Mouse (Mus musculus): ENCODE measurements around the gene Gm9745. TPM values are rescaled to one million over a fixed set of nuclear protein-coding genes. Genes with fewer than 3 reads are reported as not detected.
"Not testable (repeated sequence)": the region's sequence is repeated elsewhere in the genome, so short reads cannot be mapped to it uniquely, and the experiment has no call there.

Gene Gm9745
- total and polyA plus RNA-seq, 2 experiments from 2014 or later = not detected

GRCm38 (mm10) chr13:8933499-8933898 is 14.5 kb downstream of the Gm9745 start:
- Histone ChIP-seq H3K4me1 (ENCODE audit: insufficient read depth, low read length) (no peaks in the 10 kb centered on the region), H3K4me3 (ENCODE audit: low read depth, low read length) (no peak overlapping the region), H3K9me3 (ENCODE audit: low read length) (no peaks in the 10 kb centered on the region), H3K36me3 (ENCODE audit: insufficient read depth, low read length) (no peaks in the 10 kb centered on the region), H3K4me2 (ENCODE audit: low read depth, low read length, poor library complexity, severe bottlenecking) (no peak overlapping the region), H3K27me3 (ENCODE audit: insufficient read depth, low read length) (no peaks in the 10 kb centered on the region), H3K9ac (replicated peaks; ENCODE audit: low read length, poor library complexity, severe bottlenecking) (no peak overlapping the region), H3K27ac (ENCODE audit: low read depth, low read length) (no peak overlapping the region)
- DNase-seq (ENCODE audit: low spot score) = no peak
- no peak for ATAC-seq (ENCODE audit: low FRiP score)
- no peak for TF ChIP-seq CTCF (IDR thresholded peaks at IDR 0.05)
- WGBS = 66% methylated on average over 2 of the region's 2 CpGs

- WGBS = 95% methylated on average over 8 of the region's 8 CpGs
- H3K4me1 ChIP-seq (ENCODE audit: insufficient read depth, low read length); H3K36me3 ChIP-seq (ENCODE audit: insufficient read depth, low read length); ATAC-seq (ENCODE audit: low FRiP score); DNase-seq (ENCODE audit: low spot score); H3K27ac ChIP-seq (ENCODE audit: low read depth, low read length); H3K4me3 ChIP-seq (ENCODE audit: low read depth, low read length); H3K9me3 ChIP-seq (ENCODE audit: low read length); H3K4me2 ChIP-seq (ENCODE audit: low read depth, low read length, poor library complexity, severe bottlenecking); H3K9ac ChIP-seq (replicated peaks; ENCODE audit: low read length, poor library complexity, severe bottlenecking); H3K27me3 ChIP-seq (ENCODE audit: insufficient read depth, low read length): not testable (repeated sequence)
Measured at GRCm38 (mm10) chr13:8913890-8914289, 34.1 kb downstream of the Gm9745 start.

DNA sequence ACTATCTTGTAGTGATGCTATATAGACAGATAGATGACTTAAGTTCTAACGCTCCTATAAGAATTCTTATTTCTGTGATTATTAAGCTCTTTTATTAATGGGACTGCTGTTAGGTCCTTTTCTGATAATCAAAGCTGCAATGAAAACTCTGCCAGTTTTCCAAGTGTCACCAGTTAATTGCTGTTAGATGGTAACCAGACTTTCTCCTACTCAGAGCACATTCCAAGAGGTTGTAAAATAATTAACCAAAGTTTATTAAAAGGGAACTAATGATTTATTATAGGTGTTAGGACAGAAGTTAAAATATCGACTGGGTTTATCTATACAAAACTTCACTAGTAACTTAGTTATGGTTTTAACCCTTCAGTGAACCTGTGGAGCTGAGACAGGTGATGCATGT is 42.0 kb downstream of the Gm9745 start:
- 89% methylated on average over 2 of the region's 2 CpGs for WGBS
- H3K4me1 ChIP-seq (ENCODE audit: insufficient read depth, low read length); H3K27me3 ChIP-seq (ENCODE audit: insufficient read depth, low read length); ATAC-seq (ENCODE audit: low FRiP score); H3K36me3 ChIP-seq (ENCODE audit: insufficient read depth, low read length); DNase-seq (ENCODE audit: low spot score); H3K4me2 ChIP-seq (ENCODE audit: low read depth, low read length, poor library complexity, severe bottlenecking); H3K27ac ChIP-seq (ENCODE audit: low read depth, low read length); H3K4me3 ChIP-seq (ENCODE audit: low read depth, low read length); H3K9me3 ChIP-seq (ENCODE audit: low read length); H3K9ac ChIP-seq (replicated peaks; ENCODE audit: low read length, poor library complexity, severe bottlenecking): not testable (repeated sequence)

Small RNA genes within 50 kb of the gene (microRNA-seq; reads per million reads assigned to microRNA genes)
- gene Gm22750 (ENCODE audit: borderline number of aligned reads) = not detected

Other genes starting within 250 kb of the Gm9745 start
- 60.1 and 79.5 TPM in 2 replicates for gene Wdr37, start 76.3 kb downstream of the Gm9745 start, total RNA-seq (2014; rRNA removed)
- 39.3 and 40.7 TPM in 2 replicates for gene Wdr37, start 76.3 kb downstream of the Gm9745 start, polyA plus RNA-seq (2015; fragmentation: Nextera tagmentation; extraction: Ambion mirVana)
- gene Idi1, start 62.7 kb downstream of the Gm9745 start, total RNA-seq (2014; rRNA removed) = 39.2 and 42.6 TPM in 2 replicates
- 60.4 and 65.2 TPM in 2 replicates for gene Idi1, start 62.7 kb downstream of the Gm9745 start, polyA plus RNA-seq (2015; fragmentation: Nextera tagmentation; extraction: Ambion mirVana)
- not detected in 2 replicates for gene Idi2, start 4.6 kb upstream of the Gm9745 start, total RNA-seq (2014; rRNA removed)
- not detected in 2 replicates for gene Idi2, start 4.6 kb upstream of the Gm9745 start, polyA plus RNA-seq (2015; fragmentation: Nextera tagmentation; extraction: Ambion mirVana)
- 12.1 and 20.6 TPM in 2 replicates for gene Gtpbp4, start 47.9 kb upstream of the Gm9745 start, total RNA-seq (2014; rRNA removed)
- gene Gtpbp4, start 47.9 kb upstream of the Gm9745 start, polyA plus RNA-seq (2015; fragmentation: Nextera tagmentation; extraction: Ambion mirVana) = 47.2 and 48.7 TPM in 2 replicates
- gene Larp4b, start 145.7 kb upstream of the Gm9745 start, total RNA-seq (2014; rRNA removed) = 78.3 and 84.0 TPM in 2 replicates
- 38.2 and 40.8 TPM in 2 replicates for gene Larp4b, start 145.7 kb upstream of the Gm9745 start, polyA plus RNA-seq (2015; fragmentation: Nextera tagmentation; extraction: Ambion mirVana)

All from midbrain, postnatal 0 days (tissue).